Mouse (Mus musculus) left cerebral cortex, postnatal 25 days (tissue): ENCODE results near the gene Eif4b. TPM values are rescaled to one million over a fixed set of nuclear protein-coding genes. Genes with fewer than 3 reads are reported as not detected.

Experiments
- DNase-seq, 2 experiments: peaks; one replicate each; pipeline ENCODE4 v3.0.0; 2022; ENCODE audit warnings: low spot score in 2 of 2, mixed read lengths in 1 of 2
- intact Hi-C: fragments of 180-260 bp; cut with DNase I; formaldehyde crosslinking; loops from one replicate; pipeline ENCODE4 v1.15.1; 2025
- total RNA-seq, 2 experiments: library from RNA; stranded (reverse); gene quantifications; 2 replicates each; pipeline ENCODE4 v1.2.3; 2021

Gene Eif4b
- total RNA-seq, 2 experiments from 2014 or later: 157 to 161 TPM

- DNase-seq: peak; percentile 14 to 31
- intact Hi-C loops: no loop called here
These were observed 70.7 kb downstream of the Eif4b start, which contains the start of gene Igfbp6 for GRCm38 (mm10) chr15:102144274-102144711. TSS of gene Igfbp6 (plus strand) at chr15:102144362.

- intact Hi-C loops: loop anchor here (5.0 kb wide), 2 partner anchors 37 to 58 kb away; partner anchors contain the start of genes Csad and Zfp740
- no peak for DNase-seq
These were observed 71.2 kb downstream of the Eif4b start for GRCm38 (mm10) chr15:102144726-102145125.

GRCm38 (mm10) chr15:102145330-102145729 is 71.8 kb downstream of the Eif4b start:
- peak; percentile 31 to 89 for DNase-seq
- intact Hi-C loops: loop anchor here (5.0 kb wide), 2 partner anchors 38 to 57 kb away; partner anchors contain the start of genes Csad and Zfp740

GRCm38 (mm10) chr15:102146089-102146488 is 72.5 kb downstream of the Eif4b start:
- intact Hi-C loops: loop anchor here (5.0 kb wide), 2 partner anchors 39 to 56 kb away; partner anchors contain the start of genes Csad and Zfp740
- DNase-seq: no peak

Other genes starting within 250 kb of the Eif4b start
- gene Krt1, start 223.0 kb upstream of the Eif4b start, total RNA-seq: 1 to 10 TPM; 2.4 to 2.5 TPM
- gene Krt77, start 204.1 kb upstream of the Eif4b start, total RNA-seq: 10 to 100 TPM; 10.1 to 12.6 TPM
- gene Krt76, start 180.9 kb upstream of the Eif4b start, total RNA-seq: not detected
- gene Krt4, start 149.0 kb upstream of the Eif4b start, total RNA-seq: not detected
- not detected for gene Krt79, start 133.4 kb upstream of the Eif4b start, total RNA-seq
- gene Krt78, start 119.5 kb upstream of the Eif4b start, total RNA-seq: not detected
- gene Krt8, start 69.3 kb upstream of the Eif4b start, total RNA-seq: under 1 TPM in 1 of 2 experiments, not detected in 1; 0.32 TPM
- gene Krt18, start 45.6 kb upstream of the Eif4b start, total RNA-seq: under 1 TPM in 1 of 2 experiments, not detected in 1; 0.69 TPM
- 10 to 100 TPM; 11.8 to 19.1 TPM for gene Tns2, start 26.6 kb downstream of the Eif4b start, total RNA-seq
- 100 to 1,000 TPM; 142 to 146 TPM for gene Spryd3, start 62.5 kb downstream of the Eif4b start, total RNA-seq
- gene Igfbp6, start 70.6 kb downstream of the Eif4b start, total RNA-seq: 10 to 100 TPM; 36.5 to 43.1 TPM
- gene Soat2, start 76.8 kb downstream of the Eif4b start, total RNA-seq: under 1 TPM in 1 of 2 experiments, not detected in 1; 0.14 TPM
- gene Zfp740, start 129.5 kb downstream of the Eif4b start, total RNA-seq: 10 to 100 TPM; 58.5 to 64.9 TPM
- gene Csad, start 131.0 kb downstream of the Eif4b start, total RNA-seq: 10 to 100 TPM; 28.4 to 32.1 TPM
- gene Itgb7, start 158.2 kb downstream of the Eif4b start, total RNA-seq: 1 to 10 TPM; 1.0 to 1.7 TPM
- gene Rarg, start 183.7 kb downstream of the Eif4b start, total RNA-seq: 10 to 100 TPM; 12.7 to 15.4 TPM
- gene Gm9918, start 196.8 kb downstream of the Eif4b start, total RNA-seq: not detected
- gene Mfsd5, start 205.7 kb downstream of the Eif4b start, total RNA-seq: 10 to 100 TPM; 42.1 to 43.9 TPM
- under 1 TPM; 0.60 to 0.76 TPM for gene Espl1, start 222.5 kb downstream of the Eif4b start, total RNA-seq